Mouse (Mus musculus): ENCODE measurements around the gene Fthl17e. TPM values are rescaled to one million over a fixed set of nuclear protein-coding genes. Genes with fewer than 3 reads are reported as not detected.
"Not testable (repeated sequence)": the region's sequence is repeated elsewhere in the genome, so short reads cannot be mapped to it uniquely, and the experiment has no call there.

Fthl17e gene
- total RNA-seq (2021) = not detected

DNA sequence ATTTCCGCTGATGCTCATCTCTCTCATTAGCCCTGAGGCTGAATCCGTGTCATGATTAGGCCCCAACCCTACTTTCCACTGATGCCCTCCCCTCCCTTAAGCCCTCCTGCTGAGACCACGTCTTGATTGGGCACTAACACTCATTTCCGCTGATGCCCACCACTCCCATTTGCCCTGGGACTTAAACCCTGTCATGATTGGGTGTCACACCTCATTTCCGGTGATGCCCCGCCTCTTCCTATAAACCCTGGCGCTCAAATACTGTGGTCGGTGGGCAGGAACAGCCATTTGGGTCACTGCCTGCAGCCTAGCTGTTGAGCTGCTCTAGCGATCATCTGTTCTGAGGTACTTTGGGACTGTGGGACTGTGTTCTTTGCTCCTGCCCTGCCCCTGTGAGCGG is at the start of gene Fthl17e:
Fthl17e (plus strand) TSS at position 301 of the 400 bp plus-strand sequence.
- DNase-seq (ENCODE audit: low spot score); intact Hi-C loops (cut with DNase I): not testable (repeated sequence)

DNA sequence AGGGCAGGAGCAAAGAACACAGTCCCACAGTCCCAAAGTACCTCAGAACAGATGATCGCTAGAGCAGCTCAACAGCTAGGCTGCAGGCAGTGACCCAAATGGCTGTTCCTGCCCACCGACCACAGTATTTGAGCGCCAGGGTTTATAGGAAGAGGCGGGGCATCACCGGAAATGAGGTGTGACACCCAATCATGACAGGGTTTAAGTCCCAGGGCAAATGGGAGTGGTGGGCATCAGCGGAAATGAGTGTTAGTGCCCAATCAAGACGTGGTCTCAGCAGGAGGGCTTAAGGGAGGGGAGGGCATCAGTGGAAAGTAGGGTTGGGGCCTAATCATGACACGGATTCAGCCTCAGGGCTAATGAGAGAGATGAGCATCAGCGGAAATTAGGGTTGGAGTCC is 46.6 kb upstream of the Fthl17e start, which contains the start of gene Fthl17d:
Fthl17d (minus strand) TSS at position 101 of the 400 bp plus-strand sequence.
- intact Hi-C loops (cut with DNase I); DNase-seq (ENCODE audit: low spot score): not testable (repeated sequence)

DNA sequence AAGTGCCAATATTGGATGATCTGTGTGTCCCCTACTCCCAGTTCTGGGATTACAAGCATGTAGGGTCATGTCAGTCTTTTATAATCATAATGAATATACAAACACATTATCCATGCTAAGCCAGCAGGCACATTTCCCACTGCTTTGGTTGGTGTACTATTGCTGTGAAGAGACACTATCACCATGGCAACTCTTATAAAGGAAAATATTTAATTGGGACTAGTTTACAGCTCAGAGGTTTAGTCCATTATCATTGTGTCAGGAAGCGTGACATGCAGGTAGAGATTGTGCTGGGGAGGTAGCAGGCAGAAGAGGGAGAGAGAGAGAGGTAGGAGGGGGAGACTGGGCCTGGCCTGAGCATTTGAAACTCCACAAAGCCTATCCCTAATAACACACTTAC is 17.2 kb upstream of the Fthl17e start:
- intact Hi-C loops (cut with DNase I) = no loop called here

DNA sequence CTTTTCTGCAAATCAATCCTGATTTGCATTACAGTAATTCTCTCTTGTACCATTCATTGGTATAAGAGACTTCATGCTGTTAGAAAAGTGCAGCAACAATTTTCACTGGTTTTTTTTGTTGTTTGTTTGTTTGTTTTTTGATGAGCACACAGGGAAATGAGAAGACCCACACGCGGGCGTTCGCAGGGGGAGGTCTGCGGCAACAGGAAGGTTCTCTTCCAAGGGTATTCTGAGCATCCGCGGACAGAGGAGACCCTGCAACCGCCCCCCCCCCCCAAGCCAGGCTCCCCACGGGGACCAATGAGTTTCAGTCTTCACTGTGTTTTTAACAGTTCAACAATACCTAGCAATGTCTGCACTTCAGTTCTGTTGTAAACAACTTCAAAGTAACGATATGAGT is 13.8 kb upstream of the Fthl17e start:
- DNase-seq (ENCODE audit: low spot score) = no peak
- intact Hi-C loops (cut with DNase I) = no loop called here

More for the DNA sequence above, 17.2 kb upstream of the Fthl17e start:
- DNase-seq (ENCODE audit: low spot score) = no peak

DNA sequence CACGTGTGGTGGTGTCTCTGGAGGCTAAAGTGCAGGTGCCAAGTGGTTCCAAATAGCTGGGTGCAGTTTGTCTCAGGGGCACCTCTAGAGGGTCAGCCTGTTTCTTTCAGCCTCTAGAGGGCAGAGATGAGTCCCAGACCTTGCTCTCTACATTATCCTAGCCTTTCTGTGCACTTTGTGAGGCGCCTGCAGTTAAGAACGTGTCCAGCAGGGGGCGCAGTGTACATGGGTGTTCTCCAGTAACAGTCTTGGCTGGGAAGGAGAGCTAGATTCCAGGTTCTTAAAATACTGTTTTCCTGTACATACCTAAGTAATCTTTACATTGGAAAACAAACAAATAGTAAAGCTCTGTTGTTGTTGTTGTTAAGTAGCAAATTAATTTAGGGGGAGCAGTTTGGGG is 8.3 kb downstream of the Fthl17e start:
- DNase-seq (ENCODE audit: low spot score); intact Hi-C loops (cut with DNase I): not testable (repeated sequence)

DNA sequence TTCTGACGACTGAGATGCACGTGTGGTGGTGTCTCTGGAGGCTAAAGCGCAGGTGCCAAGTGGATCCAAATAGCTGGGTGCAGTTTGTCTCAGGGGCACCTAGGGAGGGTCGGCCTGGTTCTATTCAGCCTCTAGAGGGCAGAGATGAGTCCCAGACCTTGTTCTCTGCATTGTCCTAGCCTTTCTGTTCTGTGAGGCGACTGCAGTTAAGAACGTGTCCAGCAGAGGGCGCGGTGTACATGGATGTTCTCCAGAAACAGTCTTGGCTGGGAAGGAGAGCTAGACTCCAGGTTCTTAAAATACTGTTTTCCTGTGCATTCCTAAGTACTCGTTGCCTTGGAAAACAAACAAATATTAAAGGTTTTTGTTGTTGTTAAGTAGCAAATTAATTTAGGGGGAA is 27.7 kb downstream of the Fthl17e start:
- DNase-seq (ENCODE audit: low spot score) = peak; percentile 31
- intact Hi-C loops (cut with DNase I) = not testable (repeated sequence)

DNA sequence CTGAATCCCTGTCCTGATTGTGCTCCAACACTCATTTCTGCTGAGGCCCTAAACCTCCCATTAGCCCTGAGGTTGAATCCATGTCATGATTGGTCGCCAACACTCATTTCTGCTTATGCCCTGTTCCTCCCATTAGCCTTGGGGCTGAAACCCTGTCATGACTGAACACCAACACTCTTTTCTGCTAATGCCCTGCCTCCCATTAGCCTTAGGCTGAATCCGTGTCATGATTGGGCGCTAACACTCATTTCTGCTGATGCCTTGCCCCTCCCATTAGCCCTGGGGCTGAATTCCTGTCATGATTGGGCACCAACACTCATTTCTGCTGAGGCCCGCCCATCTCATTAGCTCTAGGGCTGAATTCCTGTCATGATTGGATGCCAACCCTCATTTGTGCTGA is 28.8 kb downstream of the Fthl17e start:
- intact Hi-C loops (cut with DNase I) = no loop called here
- no peak for DNase-seq (ENCODE audit: low spot score)

DNA sequence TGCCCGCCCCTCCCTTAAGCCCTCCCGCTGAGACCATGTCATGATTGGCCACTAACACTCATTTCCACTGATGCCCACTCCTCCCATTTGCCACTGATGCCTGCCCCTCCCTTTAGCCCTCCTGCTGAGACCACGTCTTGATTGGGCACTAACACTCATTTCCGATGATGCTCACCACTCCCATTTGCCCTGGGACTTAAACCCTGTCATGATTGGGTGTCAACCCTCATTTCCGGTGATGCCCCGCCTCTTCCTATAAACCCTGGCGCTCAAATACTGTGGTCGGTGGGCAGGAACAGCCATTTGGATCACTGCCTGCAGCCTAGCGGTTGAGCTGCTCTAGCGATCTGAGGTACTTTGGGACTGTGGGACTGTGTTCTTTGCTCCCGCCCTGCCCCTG is 29.4 kb downstream of the Fthl17e start, which contains the start of gene Fthl17f:
Fthl17f (plus strand) TSS at position 301 of the 400 bp plus-strand sequence.
- DNase-seq (ENCODE audit: low spot score); intact Hi-C loops (cut with DNase I): not testable (repeated sequence)

DNA sequence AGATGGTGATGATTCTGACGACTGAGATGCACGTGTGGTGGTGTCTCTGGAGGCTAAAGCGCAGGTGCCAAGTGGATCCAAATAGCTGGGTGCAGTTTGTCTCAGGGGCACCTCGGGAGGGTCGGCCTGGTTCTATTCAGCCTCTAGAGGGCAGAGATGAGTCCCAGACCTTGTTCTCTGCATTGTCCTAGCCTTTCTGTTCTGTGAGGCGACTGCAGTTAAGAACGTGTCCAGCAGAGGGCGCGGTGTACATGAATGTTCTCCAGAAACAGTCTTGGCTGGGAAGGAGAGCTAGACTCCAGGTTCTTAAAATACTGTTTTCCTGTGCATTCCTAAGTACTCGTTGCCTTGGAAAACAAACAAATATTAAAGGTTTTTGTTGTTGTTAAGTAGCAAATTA is 44.4 kb downstream of the Fthl17e start:
- intact Hi-C loops (cut with DNase I); DNase-seq (ENCODE audit: low spot score): not testable (repeated sequence)

Other genes starting within 250 kb of the Fthl17e start
- gene Ssxb5, start 229.8 kb upstream of the Fthl17e start, total RNA-seq (2021) = not detected
- not detected for gene Gm6592, start 189.5 kb upstream of the Fthl17e start, total RNA-seq (2021)
- not detected for gene Gm5751, start 159.2 kb upstream of the Fthl17e start, total RNA-seq (2021)
- under 1 TPM; 0.81 to 0.83 TPM for gene B630019K06Rik, start 141.1 kb upstream of the Fthl17e start, total RNA-seq (2021)
- gene Fthl17b, start 70.5 kb upstream of the Fthl17e start, total RNA-seq (2021) = not detected
- not detected for gene Fthl17c, start 56.9 kb upstream of the Fthl17e start, total RNA-seq (2021)
- gene Fthl17d, start 46.7 kb upstream of the Fthl17e start, total RNA-seq (2021) = not detected
- not detected for gene Fthl17f, start 29.5 kb downstream of the Fthl17e start, total RNA-seq (2021)
- not detected for gene 4930402K13Rik, start 71.1 kb downstream of the Fthl17e start, total RNA-seq (2021)
- gene Lancl3, start 166.4 kb downstream of the Fthl17e start, total RNA-seq (2021) = 1 to 10 TPM; 3.9 to 4.0 TPM
- gene Gm14862, start 223.4 kb downstream of the Fthl17e start, total RNA-seq (2021) = not detected
- gene Xk, start 239.3 kb downstream of the Fthl17e start, total RNA-seq (2021) = 1 to 10 TPM; 6.4 to 8.0 TPM

All from heart, postnatal 25 days (tissue).